Mouse (Mus musculus) frontal cortex, adult (tissue): ENCODE measurements at regions not wholly inside any gene's neighbourhood (a gene's known extent, or its start where the extent isn't known, plus 50 kb on each side); places are given as distances from the start of the nearest gene placed in this dataset.

Experiments
- ATAC-seq: cut with Nextera tagmentation; 2 replicates; pipeline ENCODE4 v1.9.2; 2017; ENCODE audit warnings: mild to moderate bottlenecking, moderate library complexity, mixed read lengths; ENCODE audit not compliant: low TSS enrichment

- ATAC-seq: no peak
These were observed 1150.8 kb upstream of the Ptprd start for GRCm38 (mm10) chr4:79362522-79362921.

DNA sequence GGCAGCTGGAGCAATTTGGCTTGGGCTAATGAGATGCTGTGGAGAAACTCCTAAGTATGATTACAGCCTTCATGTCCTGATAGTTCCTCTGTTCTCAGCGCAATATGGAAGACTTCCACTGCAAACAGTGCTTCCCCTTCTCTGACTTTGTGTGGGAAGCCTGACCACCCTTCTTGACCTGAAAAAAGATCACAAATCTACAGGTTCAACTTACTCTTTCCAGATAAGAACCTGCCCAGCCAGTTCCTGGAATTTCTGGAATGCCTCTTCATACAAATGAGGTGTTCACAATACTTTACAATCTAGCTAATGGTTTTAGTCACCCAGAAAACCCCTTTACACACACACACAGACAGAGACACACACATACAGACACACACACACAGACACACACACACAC is 1146.0 kb upstream of the Ptprd start:
- no peak for ATAC-seq

DNA sequence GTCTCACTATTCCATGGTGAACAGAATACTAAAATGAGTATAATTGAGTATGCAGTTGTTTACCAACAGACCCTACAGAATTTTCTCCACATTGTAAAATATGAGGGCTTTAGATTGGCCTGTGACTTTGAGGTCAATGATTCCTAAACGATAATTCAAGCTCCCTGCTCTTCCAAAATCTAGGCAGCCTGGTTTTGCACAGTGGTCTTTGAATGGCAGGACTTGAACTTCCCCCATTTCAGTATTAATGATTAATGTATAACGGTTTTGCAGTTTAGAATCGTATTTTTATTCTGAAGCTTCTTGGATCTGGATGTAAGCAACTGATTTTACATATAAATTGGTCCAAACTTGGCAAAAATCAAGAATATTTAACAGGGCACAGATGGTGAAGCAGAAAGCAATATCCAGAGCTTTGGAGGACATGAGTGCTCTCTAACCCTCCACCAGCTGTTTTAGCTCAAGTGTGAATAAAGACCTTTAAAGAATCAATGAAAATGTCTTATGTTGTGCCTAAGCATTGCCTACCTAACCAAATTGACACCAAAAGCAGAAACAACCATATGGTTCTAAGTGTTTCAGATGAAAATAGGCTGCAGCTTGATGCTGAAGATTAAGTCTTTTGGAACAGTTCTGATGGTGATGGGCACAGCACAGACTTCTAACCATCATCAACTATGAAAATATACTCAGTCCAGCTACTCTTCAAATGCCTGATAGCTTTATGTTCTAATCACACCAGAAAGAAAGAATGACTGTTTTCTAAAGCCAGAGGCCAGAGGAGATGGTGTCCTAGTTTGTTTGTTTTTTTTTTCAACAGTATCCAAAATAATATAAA is 1098.3 kb upstream of the Ptprd start:
- ATAC-seq: peak; percentile 44

GRCm38 (mm10) chr4:79291091-79291490 is 1079.3 kb upstream of the Ptprd start:
- ATAC-seq: peak; percentile 70

- no peak for ATAC-seq
These were observed 1053.3 kb upstream of the Ptprd start for GRCm38 (mm10) chr4:79265044-79265443.

DNA sequence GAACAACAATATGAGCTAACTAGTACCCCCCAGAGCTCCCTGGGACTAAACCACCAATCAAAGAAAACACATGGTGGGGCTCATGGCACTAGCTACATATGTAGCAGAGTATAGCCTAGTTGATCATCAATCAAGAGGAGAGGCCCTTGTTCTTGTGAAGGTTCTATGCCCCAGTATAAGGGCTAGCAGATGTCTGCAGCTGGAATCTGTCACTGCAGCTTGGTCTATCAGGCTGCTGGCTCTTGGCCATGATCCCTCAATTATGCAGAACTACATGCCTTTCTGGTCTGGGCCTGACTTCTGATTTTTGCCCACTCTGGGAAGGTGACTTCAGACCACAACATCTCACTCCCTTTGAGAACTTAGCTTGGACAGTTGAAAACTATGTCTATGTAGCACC is 1031.4 kb upstream of the Ptprd start:
- no peak for ATAC-seq

GRCm38 (mm10) chr4:79241647-79242046 is 1029.9 kb upstream of the Ptprd start:
- no peak for ATAC-seq

DNA sequence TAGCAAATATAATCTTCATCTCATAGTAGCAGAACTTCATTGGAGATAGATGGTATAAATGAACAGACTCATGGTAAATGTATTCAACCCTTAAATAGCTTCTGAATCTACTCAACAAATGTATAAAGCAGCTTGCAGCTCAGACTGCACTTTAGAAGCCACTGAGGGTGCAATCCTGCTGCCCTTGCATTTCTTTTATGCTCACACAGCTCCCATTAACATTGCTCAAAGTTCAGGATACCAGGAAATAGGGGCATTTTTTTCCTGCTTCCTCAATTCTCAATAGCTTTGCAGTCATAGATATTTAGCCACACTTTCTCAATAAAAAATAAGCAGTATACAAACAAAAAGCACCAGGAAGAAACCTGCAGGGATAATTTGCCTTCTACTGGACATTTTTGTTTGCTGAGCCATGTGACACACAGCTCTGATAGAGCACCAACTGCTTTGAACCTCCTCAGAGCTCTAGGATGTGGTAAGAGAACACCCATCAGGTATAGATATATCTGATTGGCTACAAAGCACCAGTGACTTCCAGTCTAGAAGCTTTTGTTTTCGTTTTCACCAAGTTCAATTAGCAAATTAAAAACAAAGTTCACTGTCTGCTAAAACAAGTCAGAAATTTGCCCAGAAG is 1012.5 kb upstream of the Ptprd start:
- ATAC-seq: no peak
